Mouse (Mus musculus) bone marrow, adult 2 months (tissue): Measurements from ENCODE around the gene Igfbpl1.

ENCODE experiments used
- CTCF ChIP-seq: fragments of 200-500 bp; IDR thresholded peaks from 2 replicates; pipeline ENCODE4 v1.5.1; 2011; ENCODE audit warnings: low read length, control low read depth; ENCODE audit not compliant: control insufficient read depth, insufficient read depth
- POLR2A ChIP-seq: fragments of 200-500 bp; IDR thresholded peaks from 2 replicates; pipeline ENCODE4 v1.6.1; 2011; ENCODE audit warnings: low read depth, mild to moderate bottlenecking, control low read depth, low read length, borderline replicate concordance; ENCODE audit not compliant: control insufficient read depth

GRCm38 (mm10) chr4:45819208-45819931 lies 7.4 kb downstream of the Igfbpl1 start:
- no peak for TF ChIP-seq POLR2A
- no peak for TF ChIP-seq CTCF
